Mouse (Mus musculus): ENCODE measurements around the gene Rbm12.

DNA sequence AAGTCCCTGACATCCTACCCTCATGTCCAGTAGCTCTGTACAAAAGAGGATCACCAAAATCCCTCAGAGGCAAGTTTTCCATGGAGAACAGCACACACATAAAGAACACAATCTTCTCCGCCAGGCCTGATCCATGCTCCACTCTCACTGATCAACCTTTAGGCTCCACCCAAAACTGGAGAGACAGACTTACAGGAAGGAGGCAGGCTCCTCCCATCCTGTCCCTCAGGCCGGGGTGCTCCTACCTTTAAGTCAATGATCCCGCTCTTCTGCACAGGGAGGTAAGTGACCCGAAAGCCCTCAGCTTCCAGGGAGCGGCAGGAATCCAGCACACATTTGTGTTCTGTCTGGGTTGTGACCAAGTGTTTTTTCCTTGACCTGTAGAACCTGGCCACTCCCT lies 22.4 kb upstream of the Rbm12 start:
- TF ChIP-seq CTCF (IDR thresholded peaks at IDR 0.05; ENCODE audit: low read depth, low read length): no peak
- TF ChIP-seq POLR2A (IDR thresholded peaks at IDR 0.05; ENCODE audit: extremely low read depth, insufficient read depth, low read length): no peak
